Mouse (Mus musculus) spleen, adult 2 months (tissue): ENCODE results near the gene D2hgdh. TPM values are rescaled to one million over a fixed set of nuclear protein-coding genes. Genes with fewer than 3 reads are reported as not detected.
"Not testable (repeated sequence)": the region's sequence is repeated elsewhere in the genome, so short reads cannot be mapped to it uniquely, and the experiment has no call there.

Experiments
- DNase-seq, 2 experiments: peaks; one replicate each; pipeline versions ENCODE4 v3.0.0 to v3.0.0-alpha.2; 2012 to 2021; ENCODE audit warnings: low spot score in 2 of 2, low read depth in 1 of 2
- H3K27ac ChIP-seq: fragments of 200-500 bp; 2 replicates; pipeline ENCODE4 v1.5.1; 2012; ENCODE audit warnings: low read length, inconsistent platforms; ENCODE audit not compliant: insufficient read depth
- H3K27me3 ChIP-seq: fragments of 200-500 bp; 2 replicates; pipeline ENCODE4 v1.6.1; 2012; ENCODE audit warnings: mild to moderate bottlenecking, moderate library complexity, low read length, inconsistent platforms; ENCODE audit not compliant: control insufficient read depth, insufficient read depth
- H3K36me3 ChIP-seq: fragments of 200-500 bp; 2 replicates; pipeline ENCODE4 v1.6.1; 2012; ENCODE audit warnings: mild to moderate bottlenecking, low read length, inconsistent platforms; ENCODE audit not compliant: control insufficient read depth, insufficient read depth
- H3K4me1 ChIP-seq: fragments of 200-500 bp; 2 replicates; pipeline ENCODE4 v1.6.1; 2011; ENCODE audit warnings: inconsistent platforms; ENCODE audit not compliant: control insufficient read depth, insufficient read depth, insufficient read length
- H3K4me3 ChIP-seq: fragments of 200-500 bp; 2 replicates; pipeline ENCODE4 v1.5.1; 2011; ENCODE audit warnings: mild to moderate bottlenecking, inconsistent platforms; ENCODE audit not compliant: insufficient read depth, insufficient read length; ENCODE audit errors: extremely low read depth
- CTCF ChIP-seq: fragments of 200-500 bp; IDR thresholded peaks from 2 replicates; pipeline ENCODE4 v1.5.1; 2011; ENCODE audit warnings: mild to moderate bottlenecking, inconsistent platforms; ENCODE audit not compliant: insufficient read depth, insufficient read length, insufficient replicate concordance; ENCODE audit errors: extremely low read depth
- POLR2A ChIP-seq: fragments of 200-500 bp; IDR thresholded peaks from 2 replicates; pipeline ENCODE4 v1.6.1; 2011; ENCODE audit warnings: low read depth, low read length, inconsistent platforms
- WGBS: fragments of 180-500 bp; shearing (Covaris S2); methylation state at CpG from one replicate; pipeline ENCODE4 v1.1.7; 2018; 5-methylcytosine and 5-hydroxymethylcytosine counted together
- polyA plus RNA-seq: library from polyadenylated mRNA; depleted of rRNA; stranded (reverse); fragments of >200 nt; gene quantifications from 2 replicates; pipeline ENCODE4 v1.2.3, GENCODE M21; 2012

The D2hgdh gene
- polyA plus RNA-seq, 1 experiment: 20.3 TPM

- H3K27ac ChIP-seq: no peak overlapping the region
- 85% methylated on average over 6 of the region's 6 CpGs for WGBS
Measured at GRCm38 (mm10) chr1:93857370-93857769, 32.7 kb downstream of the D2hgdh start.

DNA sequence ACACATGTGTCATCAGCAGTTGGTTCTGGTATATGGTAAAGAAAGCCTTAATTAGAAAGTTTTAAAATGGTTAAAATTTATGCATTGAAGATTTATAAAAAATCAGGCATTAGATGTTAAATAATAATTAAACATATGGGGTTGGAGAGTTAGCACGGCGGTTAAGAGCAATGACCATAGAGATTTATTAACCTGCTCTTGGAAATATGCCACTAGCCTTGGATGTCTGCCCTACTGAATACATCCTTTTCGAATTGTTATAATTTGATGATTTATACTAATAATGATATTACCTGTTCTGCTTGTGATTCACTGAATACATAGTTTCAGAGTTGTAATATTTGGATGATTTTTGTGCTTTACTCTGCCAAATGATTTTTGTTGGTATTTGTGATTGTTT, 33.3 kb downstream of the D2hgdh start:
- DNase-seq: no peak
- Histone ChIP-seq H3K27me3 (no peaks in the 10 kb centered on the region), H3K4me1 (no peaks in the 10 kb centered on the region), H3K27ac (no peak overlapping the region), H3K4me3 (no peak overlapping the region), H3K36me3 (no peaks in the 10 kb centered on the region)
- 81% methylated on average over 3 of the region's 3 CpGs for WGBS
- no peak for TF ChIP-seq POLR2A
- TF ChIP-seq CTCF: no peak

More at GRCm38 (mm10) chr1:93857370-93857769, 32.7 kb downstream of the D2hgdh start:
- no peak for DNase-seq
- TF ChIP-seq CTCF (no peak), POLR2A (no peak)
- no peak overlapping the region for H3K4me3 ChIP-seq
- H3K27me3 ChIP-seq: no peaks in the 10 kb centered on the region
- no peaks in the 10 kb centered on the region for H3K4me1 ChIP-seq
- no peaks in the 10 kb centered on the region for H3K36me3 ChIP-seq

- no peak overlapping the region for H3K4me3 ChIP-seq
- no peak overlapping the region for H3K27ac ChIP-seq
- TF ChIP-seq CTCF (no peak), POLR2A (no peak)
- no peaks in the 10 kb centered on the region for H3K36me3 ChIP-seq
- H3K4me1 ChIP-seq: no peaks in the 10 kb centered on the region
- H3K27me3 ChIP-seq: no peaks in the 10 kb centered on the region
- no peak for DNase-seq
Measured at GRCm38 (mm10) chr1:93859619-93860018, 34.9 kb downstream of the D2hgdh start.

DNA sequence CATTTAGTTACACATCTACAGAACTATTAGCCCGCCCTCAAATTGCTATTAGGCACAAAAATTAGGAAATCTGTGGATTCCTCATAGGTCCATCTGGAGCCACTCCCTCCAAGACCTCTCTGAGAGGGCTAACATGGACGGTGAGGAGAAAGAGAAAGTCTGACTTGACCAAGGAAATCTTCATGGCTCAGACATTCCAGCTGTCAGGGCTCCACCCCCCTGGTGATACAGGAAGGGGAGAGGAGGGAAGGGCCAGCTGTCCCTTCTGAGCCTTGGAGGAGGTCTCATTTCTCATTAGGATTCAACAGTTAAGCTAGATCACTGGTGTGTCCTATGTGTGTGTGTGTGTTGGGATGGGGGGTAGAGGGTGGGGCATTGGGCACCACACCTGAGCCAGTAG, 36.3 kb downstream of the D2hgdh start, which contains the start of gene Gal3st2:
Gal3st2 (plus strand) TSS at position 259 of the 400 bp plus-strand sequence.
- WGBS: 70% methylated on average over 2 of the region's 2 CpGs
- DNase-seq, H3K4me1 ChIP-seq, H3K36me3 ChIP-seq, H3K4me3 ChIP-seq, H3K27me3 ChIP-seq, H3K27ac ChIP-seq: not testable (repeated sequence)

GRCm38 (mm10) chr1:93871594-93872105, 46.9 kb downstream of the D2hgdh start:
- WGBS: 88% methylated on average over 1 of the region's 1 CpGs
- not testable (repeated sequence) for DNase-seq, H3K27me3 ChIP-seq, H3K36me3 ChIP-seq, H3K4me1 ChIP-seq, H3K4me3 ChIP-seq, H3K27ac ChIP-seq

GRCm38 (mm10) chr1:93874405-93874804, 49.7 kb downstream of the D2hgdh start:
- H3K27me3 ChIP-seq, H3K4me3 ChIP-seq, H3K36me3 ChIP-seq, H3K27ac ChIP-seq, DNase-seq, H3K4me1 ChIP-seq: not testable (repeated sequence)
- WGBS: 93% methylated on average over 12 of the region's 22 CpGs

GRCm38 (mm10) chr1:93881778-93882177, 57.1 kb downstream of the D2hgdh start:
- H3K27ac ChIP-seq: not testable (repeated sequence)
- WGBS: no CpG with 5 or more reads among the region's 11 CpGs

GRCm38 (mm10) chr1:93890936-93891335, 66.2 kb downstream of the D2hgdh start:
- H3K27me3 ChIP-seq, DNase-seq, H3K4me3 ChIP-seq, H3K27ac ChIP-seq, H3K36me3 ChIP-seq, H3K4me1 ChIP-seq: not testable (repeated sequence)
- WGBS: 71% methylated on average over 1 of the region's 1 CpGs

More at GRCm38 (mm10) chr1:93881778-93882177, 57.1 kb downstream of the D2hgdh start:
- not testable (repeated sequence) for H3K27me3 ChIP-seq, H3K36me3 ChIP-seq, H3K4me3 ChIP-seq, DNase-seq, H3K4me1 ChIP-seq

DNA sequence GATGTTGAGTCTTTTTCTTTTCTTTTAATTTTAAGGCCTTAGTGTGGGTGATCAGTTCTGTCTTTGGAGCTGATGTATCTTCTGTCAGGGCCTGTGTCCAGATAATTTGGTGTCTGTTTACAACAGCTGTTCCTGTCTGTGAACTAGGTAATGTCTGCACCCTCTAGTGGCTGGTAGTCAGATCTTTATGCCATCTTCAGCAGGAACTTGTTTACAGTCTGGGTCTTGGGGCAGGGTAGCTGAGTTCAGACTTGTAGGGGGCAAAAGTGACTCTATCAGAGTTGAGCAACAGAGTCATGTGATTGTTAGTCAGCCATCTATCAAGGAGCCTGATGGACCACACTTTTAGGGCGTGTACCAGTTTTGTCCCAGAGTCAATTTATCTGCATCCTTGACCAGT, 72.7 kb downstream of the D2hgdh start:
- H3K27me3 ChIP-seq, H3K4me1 ChIP-seq, DNase-seq, H3K4me3 ChIP-seq, H3K36me3 ChIP-seq, H3K27ac ChIP-seq: not testable (repeated sequence)
- WGBS: no CpG with 5 or more reads among the region's 1 CpGs

DNA sequence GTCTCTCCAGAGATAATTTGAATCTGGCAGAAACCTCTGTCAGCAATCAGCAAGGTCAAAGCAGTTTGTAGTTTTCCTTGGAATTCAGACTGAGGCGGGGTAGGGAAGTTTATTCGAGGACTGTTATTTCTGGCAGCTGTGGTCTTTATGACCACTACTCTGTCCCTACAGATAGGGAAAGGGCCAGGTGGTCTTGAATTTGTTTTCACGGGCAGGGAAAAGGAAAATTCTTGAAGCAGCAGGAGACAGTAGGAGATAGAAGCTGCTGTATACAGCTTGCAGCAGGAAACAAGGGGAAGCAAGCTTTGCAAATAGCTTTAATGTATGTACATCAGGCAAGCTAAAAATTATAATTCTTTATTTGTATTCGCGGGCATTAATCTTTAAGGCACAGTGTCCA, 76.6 kb downstream of the D2hgdh start:
- not testable (repeated sequence) for H3K4me3 ChIP-seq, H3K27ac ChIP-seq, DNase-seq, H3K36me3 ChIP-seq, H3K27me3 ChIP-seq, H3K4me1 ChIP-seq
- WGBS: 83% methylated on average over 5 of the region's 5 CpGs
